Mouse (Mus musculus): Measurements from ENCODE around the gene Ctsa.

DNA sequence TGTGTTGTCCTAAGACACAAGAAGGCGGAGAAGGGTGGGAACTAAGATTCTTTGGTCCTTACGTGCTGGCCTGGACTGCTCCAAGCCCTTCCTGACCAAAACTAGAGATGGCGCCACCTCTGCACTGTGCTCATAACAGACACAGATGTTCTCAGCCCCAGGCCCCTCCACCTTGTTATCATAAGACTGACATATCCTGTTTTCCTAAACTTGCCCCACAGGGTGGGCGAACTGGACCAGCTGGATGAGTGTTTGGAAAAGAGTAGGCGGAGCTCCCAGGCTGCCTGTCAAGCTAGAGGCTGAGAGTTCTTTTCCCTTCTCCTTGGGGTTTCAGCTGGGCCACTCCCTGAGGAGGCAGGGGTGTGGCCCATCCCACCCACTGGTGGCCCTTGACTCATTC is 15.0 kb upstream of the Ctsa start:
- TF ChIP-seq CTCF (conservative IDR thresholded peaks at IDR 0.05; ENCODE audit: insufficient read depth, insufficient read length, low read depth, low read length) (no peak), POLR2A (IDR thresholded peaks at IDR 0.05; ENCODE audit: low read depth, low read length) (no peak)
